Mouse (Mus musculus) ES-Bruce4 (cell line): ENCODE measurements around the gene Slc38a9.

Experiments
- CTCF ChIP-seq: IDR thresholded peaks from one replicate; pipeline ENCODE4 v1.8.1; 2011; ENCODE audit warnings: low read depth, low read length
- POLR2A ChIP-seq: IDR thresholded peaks from one replicate; pipeline ENCODE4 v1.8.1; 2011; ENCODE audit warnings: low read length; ENCODE audit not compliant: insufficient read depth

DNA sequence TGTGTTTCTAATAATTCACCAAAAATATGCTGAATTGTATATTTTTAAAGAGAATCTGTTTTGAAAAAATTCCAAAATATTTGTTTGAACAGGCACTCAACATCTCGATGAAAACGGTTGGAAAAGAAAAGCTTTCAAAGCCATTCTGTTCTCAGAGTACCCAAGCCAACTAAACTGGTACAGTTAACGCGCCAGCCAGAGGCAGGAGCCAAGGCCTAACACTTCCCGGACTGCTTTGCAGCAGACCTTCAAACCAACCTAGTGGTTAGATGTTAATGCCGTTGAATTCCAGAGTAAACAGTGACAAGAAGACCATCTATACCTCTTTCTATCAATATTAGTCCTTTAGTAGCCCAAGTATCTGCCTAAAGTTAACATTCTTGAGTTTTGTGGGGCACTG, 23.4 kb downstream of the Slc38a9 start:
- TF ChIP-seq CTCF (no peak), POLR2A (no peak)
